Mouse (Mus musculus) brain, embryonic 14.5 days (tissue): ENCODE data around the gene Gm49388.

Source experiments
- CTCF ChIP-seq: fragments of 200-500 bp; IDR thresholded peaks from 2 replicates; pipeline ENCODE4 v1.5.1; 2012; ENCODE audit warnings: inconsistent platforms, mild to moderate bottlenecking, moderate library complexity, borderline replicate concordance; ENCODE audit not compliant: insufficient read depth, insufficient read length; ENCODE audit errors: extremely low read depth
- POLR2A ChIP-seq: fragments of 200-500 bp; IDR thresholded peaks from 2 replicates; pipeline ENCODE4 v1.6.1; 2012; ENCODE audit warnings: mild to moderate bottlenecking, inconsistent platforms, borderline replicate concordance; ENCODE audit not compliant: poor library complexity, insufficient read depth, insufficient read length, severe bottlenecking; ENCODE audit errors: extremely low read depth

DNA sequence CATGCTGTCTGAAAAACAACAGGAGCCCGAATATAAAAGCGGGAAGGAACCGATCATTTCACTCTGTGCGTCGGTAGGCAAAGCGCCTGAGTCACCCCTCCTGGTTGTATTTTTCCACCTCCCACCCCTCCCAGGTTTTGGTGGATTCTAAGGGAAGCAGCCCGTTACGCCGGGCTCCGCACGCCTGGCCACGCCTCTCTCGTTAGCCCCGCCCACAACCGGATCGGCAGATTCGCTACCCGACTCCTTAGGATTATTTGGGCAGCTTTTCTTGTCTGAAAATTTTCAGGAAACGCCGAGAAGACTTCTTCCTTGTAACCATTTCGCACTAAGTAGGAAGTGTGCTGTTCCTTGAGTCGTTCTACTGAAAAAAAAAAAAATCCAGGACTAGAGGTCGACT, 9.0 kb upstream of the Gm49388 start, which contains the start of gene Setd1a:
- TF ChIP-seq POLR2A = peak; percentile 38; the same call in 1 of the 2 replicates
- no peak for TF ChIP-seq CTCF
